8 mouse cellular contexts compared by ENCODE assay signal in the genomic region with DNA sequence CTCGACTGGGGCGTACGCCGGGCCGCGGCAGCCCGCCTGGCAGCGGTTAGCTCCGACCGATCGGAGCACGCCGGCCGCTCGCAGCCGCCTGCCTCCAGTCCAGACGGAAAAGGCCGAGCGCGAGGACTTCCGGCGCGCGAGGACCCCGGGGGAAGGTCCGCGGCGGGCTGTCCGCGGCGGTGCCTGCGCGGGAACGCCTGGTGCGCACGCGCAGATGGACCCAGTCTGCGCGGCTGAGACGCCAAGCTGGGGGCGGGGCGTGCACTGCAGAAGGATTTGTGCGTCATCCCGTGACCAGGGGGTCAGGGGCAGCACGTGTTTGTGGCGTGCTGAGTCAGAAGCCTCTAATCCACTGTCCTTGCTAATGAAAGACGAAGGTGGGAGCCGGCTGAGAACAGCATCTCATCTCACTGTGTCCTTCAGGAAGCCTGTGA. TPM values are rescaled to one million over a fixed set of nuclear protein-coding genes. Genes with fewer than 3 reads are reported as not detected.
DNase-seq lines count a peak whose midpoint lies in the region; ATAC-seq lines count a peak whose summit lies in the region.

Tomm20 (minus strand) TSS at position 115 of the 434 bp plus-strand sequence.

- intact Hi-C loops in gastrocnemius, postnatal 14 days (cut with DNase I; ENCODE audit: low total_unique reads): no loop called here
- intact Hi-C loops in left cerebral cortex, postnatal 10 days (cut with DNase I): no loop called here

- peak; percentile 80 for ATAC-seq in inflammation-experienced regulatory T-cells, adult 6 months
- ATAC-seq in megakaryocyte-erythroid progenitor cell, adult 5-6 weeks (replicated peaks; ENCODE audit: low FRiP score, low TSS enrichment, poor library complexity, severe bottlenecking): peak; percentile 86

- peak; percentile 90 for DNase-seq in adipocyte (ENCODE audit: low spot score)
- DNase-seq in embryo, embryonic 10 days (ENCODE audit: low spot score): peak; percentile 98
- peak; percentile 96 for DNase-seq in gastrocnemius, postnatal 14 days
- peak; percentile 94 to 98 for DNase-seq in left cerebral cortex, postnatal 10 days (ENCODE audit: extremely low spot score in 1 of 2, low spot score in 2 of 2)
- peak; percentile 98 for DNase-seq in right cerebral cortex, postnatal 25 days
- DNase-seq in urinary bladder, postnatal 4 days (ENCODE audit: low spot score in 2 of 2): peak; percentile 95 to 97

RNA-seq across cellular contexts. Expression of gene Tomm20, which starts in this region (rescaled TPM):
- 100 to 1,000 TPM in 1 of 2 experiments, 10 to 100 TPM in 1; 89.7 to 106 TPM for total RNA-seq in gastrocnemius, postnatal 14 days (2021)
- 10 to 100 TPM; 36.5 to 96.0 (median 72.6) TPM for polyA plus RNA-seq in inflammation-experienced regulatory T-cells, adult 6 months (2017; shearing (Covaris generic))
- total RNA-seq in left cerebral cortex, postnatal 10 days (2021): 100 to 1,000 TPM; 156 to 169 TPM
- 123 and 130 TPM in 2 replicates for total RNA-seq in megakaryocyte-erythroid progenitor cell, adult 5-6 weeks (2014; fragmentation: Nextera tagmentation)
- 313 and 421 TPM in 2 replicates for total RNA-seq in megakaryocyte-erythroid progenitor cell, adult 5-6 weeks (2017)

Comparison
In these comparisons a context has a peak if more than half of its experiments do, and no peak if none do; other contexts are left out.
1. Peak in every context shown above with its lines: DNase-seq and ATAC-seq.